Mouse (Mus musculus) kidney, adult 2 months (tissue): Measurements from ENCODE around the gene Ksr2. TPM values are rescaled to one million over a fixed set of nuclear protein-coding genes. Genes with fewer than 3 reads are reported as not detected.

Experiments
- DNase-seq: peaks from one replicate; pipeline ENCODE4 v3.0.0; 2021
- H3K27ac ChIP-seq: fragments of 200-500 bp; 2 replicates; pipeline ENCODE4 v1.5.1; 2012; ENCODE audit warnings: low read depth, low read length, control low read depth, inconsistent platforms; ENCODE audit not compliant: insufficient read depth
- H3K27me3 ChIP-seq: fragments of 200-500 bp; replicated peaks from 2 replicates; pipeline ENCODE4 v1.6.1; 2012; ENCODE audit warnings: mild to moderate bottlenecking, moderate library complexity, low read length, inconsistent platforms; ENCODE audit not compliant: control insufficient read depth, insufficient read depth
- H3K36me3 ChIP-seq: fragments of 200-500 bp; 2 replicates; pipeline ENCODE4 v1.6.1; 2012; ENCODE audit warnings: mild to moderate bottlenecking, moderate library complexity, low read length, inconsistent platforms; ENCODE audit not compliant: control insufficient read depth, insufficient read depth
- H3K4me1 ChIP-seq: fragments of 200-500 bp; 2 replicates; pipeline ENCODE4 v1.6.1; 2011; ENCODE audit warnings: low read length; ENCODE audit not compliant: control insufficient read depth, insufficient read depth
- H3K4me3 ChIP-seq: fragments of 200-500 bp; 2 replicates; pipeline ENCODE4 v1.5.1; 2011; ENCODE audit warnings: mild to moderate bottlenecking, low read depth, low read length, control low read depth; ENCODE audit not compliant: insufficient read depth
- CTCF ChIP-seq: fragments of 200-500 bp; conservative IDR thresholded peaks from 2 replicates; pipeline ENCODE4 v1.5.1; 2011; ENCODE audit warnings: low read depth, mild to moderate bottlenecking, control low read depth, low read length, moderate library complexity, mixed read lengths; ENCODE audit not compliant: insufficient read depth, insufficient read length
- POLR2A ChIP-seq: fragments of 200-500 bp; IDR thresholded peaks from one replicate; pipeline ENCODE4 v1.6.1; 2011; ENCODE audit warnings: low read depth, low read length, control low read depth
- WGBS: fragments of 180-500 bp; shearing (Covaris S2); methylation state at CpG from one replicate; pipeline ENCODE4 v1.1.7; 2018; 5-methylcytosine and 5-hydroxymethylcytosine counted together
- polyA plus RNA-seq: library from polyadenylated mRNA; depleted of rRNA; stranded (reverse); fragments of >200 nt; gene quantifications from 2 replicates; pipeline ENCODE4 v1.2.3, GENCODE M21; 2012

Ksr2 gene
- polyA plus RNA-seq, 1 experiment: 1.9 TPM

- Histone ChIP-seq H3K27me3 (no peaks in the 10 kb centered on the region), H3K4me1 (no peaks in the 10 kb centered on the region; the same call in 1 of the 2 replicates), H3K4me3 (no peak overlapping the region), H3K36me3 (no peaks in the 10 kb centered on the region), H3K27ac (no peak overlapping the region)
- TF ChIP-seq POLR2A (no peak), CTCF (peak; percentile 86)
- peak; percentile 47 for DNase-seq
- 27% methylated on average over 22 of the region's 22 CpGs for WGBS
Observed at GRCm38 (mm10) chr5:117509511-117510375, 95.9 kb downstream of the Ksr2 start.

GRCm38 (mm10) chr5:117510864-117511263 lies 97.1 kb downstream of the Ksr2 start:
- 61% methylated on average over 10 of the region's 10 CpGs for WGBS
- Histone ChIP-seq H3K27me3 (no peaks in the 10 kb centered on the region), H3K36me3 (no peaks in the 10 kb centered on the region), H3K27ac (no peak overlapping the region), H3K4me3 (no peak overlapping the region), H3K4me1 (no peaks in the 10 kb centered on the region; the same call in 1 of the 2 replicates)
- no peak for DNase-seq
- no peak for TF ChIP-seq CTCF
- TF ChIP-seq POLR2A: no peak

- WGBS: 82% methylated on average over 12 of the region's 12 CpGs
- TF ChIP-seq POLR2A (no peak), CTCF (no peak)
- no peak overlapping the region for H3K27ac ChIP-seq
- no peaks in the 10 kb centered on the region for H3K27me3 ChIP-seq
- H3K36me3 ChIP-seq: no peaks in the 10 kb centered on the region
- DNase-seq: no peak
- H3K4me1 ChIP-seq: no peaks in the 10 kb centered on the region
- no peak overlapping the region for H3K4me3 ChIP-seq
Observed at GRCm38 (mm10) chr5:117515396-117515795, 101.6 kb downstream of the Ksr2 start.

- DNase-seq: no peak
- 70% methylated on average over 7 of the region's 7 CpGs for WGBS
- Histone ChIP-seq H3K4me3 (no peak overlapping the region), H3K4me1 (0 out of 2 replicates have a peak, but pooled peaks cover 3% of the 10 kb centered on the region), H3K36me3 (no peaks in the 10 kb centered on the region), H3K27ac (no peak overlapping the region), H3K27me3 (no peaks in the 10 kb centered on the region)
- TF ChIP-seq CTCF (no peak), POLR2A (no peak)
Observed at GRCm38 (mm10) chr5:117515861-117516260, 102.1 kb downstream of the Ksr2 start.

GRCm38 (mm10) chr5:117516597-117516996 lies 102.8 kb downstream of the Ksr2 start:
- Histone ChIP-seq H3K27ac (no peak overlapping the region), H3K4me3 (no peak overlapping the region), H3K36me3 (no peaks in the 10 kb centered on the region), H3K27me3 (no peaks in the 10 kb centered on the region), H3K4me1 (peaks cover 4% of the 10 kb centered on the region; the same call in 1 of the 2 replicates)
- peak; percentile 69 for DNase-seq
- TF ChIP-seq POLR2A (no peak), CTCF (peak; percentile 86)
- 2% methylated on average over 8 of the region's 8 CpGs for WGBS

- Histone ChIP-seq H3K4me3 (no peak overlapping the region), H3K27me3 (no peaks in the 10 kb centered on the region), H3K27ac (no peak overlapping the region), H3K36me3 (no peaks in the 10 kb centered on the region), H3K4me1 (peaks cover 4% of the 10 kb centered on the region; the same call in 1 of the 2 replicates)
- DNase-seq: peak; percentile 27
- TF ChIP-seq POLR2A: no peak
- TF ChIP-seq CTCF: no peak
- WGBS: 36% methylated on average over 4 of the region's 4 CpGs
Observed at GRCm38 (mm10) chr5:117519858-117520495, 106.2 kb downstream of the Ksr2 start.

- H3K27me3 ChIP-seq: no peaks in the 10 kb centered on the region
- TF ChIP-seq POLR2A (no peak), CTCF (no peak)
- peak overlapping the region; percentile 42 for H3K27ac ChIP-seq
- peak; percentile 86 for DNase-seq
- no peak overlapping the region for H3K4me3 ChIP-seq
- H3K4me1 ChIP-seq: peaks cover 4% of the 10 kb centered on the region; the same call in 1 of the 2 replicates
- WGBS: 51% methylated on average over 4 of the region's 4 CpGs
- no peaks in the 10 kb centered on the region for H3K36me3 ChIP-seq
Observed at GRCm38 (mm10) chr5:117521156-117521555, 107.4 kb downstream of the Ksr2 start.
